Mouse (Mus musculus): ENCODE data around the gene Pbx4. TPM values are rescaled to one million over a fixed set of nuclear protein-coding genes. Genes with fewer than 3 reads are reported as not detected.

The Pbx4 gene
- polyA plus RNA-seq (2015; fragmentation: Nextera tagmentation; extraction: Ambion mirVana): 90.4 and 95.0 TPM in 2 replicates

DNA sequence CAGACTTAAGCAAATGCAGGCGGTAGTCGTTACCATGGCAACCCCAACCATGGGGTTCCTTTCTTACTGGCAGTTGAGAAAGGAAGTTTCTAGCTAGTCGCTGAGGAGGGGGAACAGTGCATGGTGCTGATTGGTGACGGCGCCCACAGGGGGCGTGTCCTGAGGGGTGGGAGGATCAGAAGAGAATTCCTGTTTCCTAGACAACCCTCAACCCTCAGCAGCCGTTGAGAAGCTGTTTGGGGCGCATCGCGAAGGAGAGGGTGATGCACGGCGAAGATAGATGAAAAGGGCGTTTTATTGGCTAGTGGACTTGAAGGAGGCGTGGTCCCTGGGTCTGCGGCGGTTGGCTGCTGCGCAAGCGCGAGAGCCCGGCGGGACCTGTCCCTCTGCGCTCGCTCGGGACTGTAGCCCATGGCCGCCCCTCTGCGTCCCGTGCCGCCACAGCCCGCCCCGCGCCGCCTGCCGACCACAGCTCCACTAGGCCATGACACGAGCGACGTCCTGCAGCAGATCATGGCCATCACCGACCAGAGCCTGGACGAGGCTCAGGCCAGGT lies at the start of gene Pbx4:
Gene Pbx4, plus strand, starts transcription at position 194 of the 556 bp plus-strand sequence.

DNA sequence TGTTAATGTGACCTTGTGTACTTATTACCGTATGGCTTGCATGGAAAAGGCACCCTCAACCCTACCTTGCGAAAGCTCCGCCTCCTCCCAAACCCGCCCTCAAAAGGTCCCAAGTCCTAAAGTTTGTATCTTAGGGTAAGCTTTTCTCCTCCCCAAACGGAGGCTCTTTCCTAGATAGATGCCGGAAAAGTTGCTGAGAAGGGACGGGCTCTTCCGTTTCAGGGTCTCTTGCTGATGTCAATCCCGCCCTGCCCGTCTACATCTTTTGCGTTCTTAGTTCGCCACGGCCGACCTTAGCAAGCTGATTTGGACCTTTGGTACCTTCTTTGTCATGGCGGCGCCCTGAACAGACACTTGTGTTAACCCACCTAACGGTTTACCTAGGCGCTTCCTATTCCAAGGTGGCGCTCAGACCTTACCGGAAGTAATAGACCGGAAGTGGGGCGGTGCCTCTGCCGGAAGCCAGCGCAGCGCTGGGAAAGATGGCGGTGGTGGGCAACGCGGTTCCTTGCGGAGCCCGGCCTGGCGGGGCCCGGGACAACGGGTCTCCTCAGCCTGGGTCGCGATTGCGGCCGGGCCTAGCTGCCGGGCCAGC lies 41.4 kb upstream of the Pbx4 start, which contains the start of the genes Atp13a1 and Zfp866:
Gene Atp13a1, plus strand, starts transcription at position 391 of the 595 bp plus-strand sequence.
Gene Zfp866, minus strand, starts transcription at position 406 of the 595 bp plus-strand sequence.

GRCm38 (mm10) chr8:69808094-69808863 lies 24.0 kb upstream of the Pbx4 start, which contains the start of gene Gmip:
Gmip (plus strand) TSS chr8:69808679.

GRCm38 (mm10) chr8:69822386-69823191 lies 9.7 kb upstream of the Pbx4 start, which contains the start of gene Lpar2:
Lpar2 (plus strand) TSS chr8:69822429.

DNA sequence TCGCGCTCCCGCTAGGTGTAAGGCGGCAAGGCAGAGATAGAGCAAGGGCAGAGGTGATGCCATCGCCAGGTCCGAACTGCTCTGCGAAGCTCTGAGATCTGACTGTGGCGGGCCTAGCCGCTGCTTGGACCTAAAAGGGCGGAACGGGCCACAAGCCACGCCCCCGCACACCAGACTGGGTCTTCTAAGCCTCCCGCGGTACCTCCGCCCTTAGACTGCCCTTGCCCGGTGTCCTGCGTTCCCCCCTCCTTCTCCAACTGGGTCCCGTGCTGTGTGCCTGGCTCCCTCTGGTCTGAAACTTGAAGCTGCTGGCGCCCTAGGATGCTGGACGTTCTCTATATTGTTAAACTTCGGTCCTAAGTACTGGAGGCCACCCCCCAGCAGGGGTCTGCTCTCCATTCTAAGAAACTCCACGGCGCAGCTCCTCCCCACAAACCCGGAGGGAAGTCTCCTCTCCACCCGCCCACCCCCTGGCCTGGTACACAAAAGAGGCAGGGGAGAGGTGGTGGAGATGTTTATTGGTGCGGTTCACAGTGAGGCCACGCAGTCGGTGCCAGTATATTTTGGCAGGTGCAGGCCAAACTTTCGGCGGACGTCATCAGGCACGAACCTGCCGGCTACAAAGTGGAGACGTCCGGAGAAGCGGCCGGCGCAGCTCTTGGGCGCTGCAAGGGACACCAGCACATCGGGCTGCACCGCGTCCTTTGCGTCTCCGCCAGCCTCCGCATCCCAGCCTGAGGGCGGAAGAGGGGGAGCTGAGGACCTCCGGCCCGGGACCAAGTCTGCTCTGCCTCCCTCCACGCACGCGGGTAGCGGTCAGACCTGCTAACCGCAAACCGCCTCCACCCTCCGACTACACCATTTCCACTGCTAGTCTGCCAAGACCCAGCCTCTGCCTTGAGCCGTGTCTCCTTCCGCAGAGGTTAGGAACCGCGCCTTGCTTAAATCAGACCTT lies 55.3 kb downstream of the Pbx4 start, which contains the start of gene Cilp2:
Gene Cilp2, minus strand, starts transcription at position 399 of the 955 bp plus-strand sequence.

GRCm38 (mm10) chr8:69902163-69903062 lies 70.1 kb downstream of the Pbx4 start, which contains the start of the genes Tssk6, Ndufa13 and Yjefn3:
Tssk6 (plus strand) TSS chr8:69902184.
Ndufa13 (minus strand) TSS chr8:69902558.
Yjefn3 (minus strand) TSS chr8:69902712.

Other genes starting within 250 kb of the Pbx4 start
- 20.0 and 22.1 TPM in 2 replicates for gene Zfp868, start 206.9 kb upstream of the Pbx4 start, polyA plus RNA-seq (2015; fragmentation: Nextera tagmentation; extraction: Ambion mirVana)
- gene Zfp964, start 178.0 kb upstream of the Pbx4 start, polyA plus RNA-seq (2015; fragmentation: Nextera tagmentation; extraction: Ambion mirVana): 1.4 and 1.6 TPM in 2 replicates
- gene Zfp869, start 121.8 kb upstream of the Pbx4 start, polyA plus RNA-seq (2015; fragmentation: Nextera tagmentation; extraction: Ambion mirVana): 14.2 and 15.6 TPM in 2 replicates
- 4.6 and 5.6 TPM in 2 replicates for gene Zfp963, start 82.5 kb upstream of the Pbx4 start, polyA plus RNA-seq (2015; fragmentation: Nextera tagmentation; extraction: Ambion mirVana)
- gene Gm20422, start 57.6 kb upstream of the Pbx4 start, polyA plus RNA-seq (2015; fragmentation: Nextera tagmentation; extraction: Ambion mirVana): 0.30 TPM in 1 of 2 replicates, not detected in the other
- 32.8 and 38.9 TPM in 2 replicates for gene Atp13a1, start 41.3 kb upstream of the Pbx4 start, polyA plus RNA-seq (2015; fragmentation: Nextera tagmentation; extraction: Ambion mirVana)
- 21.2 and 23.9 TPM in 2 replicates for gene Zfp866, start 41.3 kb upstream of the Pbx4 start, polyA plus RNA-seq (2015; fragmentation: Nextera tagmentation; extraction: Ambion mirVana)
- gene Gmip, start 23.8 kb upstream of the Pbx4 start, polyA plus RNA-seq (2015; fragmentation: Nextera tagmentation; extraction: Ambion mirVana): 19.8 and 26.2 TPM in 2 replicates
- 0.46 and 0.52 TPM in 2 replicates for gene Lpar2, start 10.1 kb upstream of the Pbx4 start, polyA plus RNA-seq (2015; fragmentation: Nextera tagmentation; extraction: Ambion mirVana)
- gene Cilp2, start 55.2 kb downstream of the Pbx4 start, polyA plus RNA-seq (2015; fragmentation: Nextera tagmentation; extraction: Ambion mirVana): 6.9 and 7.0 TPM in 2 replicates
- 5.1 and 5.5 TPM in 2 replicates for gene Tssk6, start 69.7 kb downstream of the Pbx4 start, polyA plus RNA-seq (2015; fragmentation: Nextera tagmentation; extraction: Ambion mirVana)
- 267 and 290 TPM in 2 replicates for gene Ndufa13, start 70.1 kb downstream of the Pbx4 start, polyA plus RNA-seq (2015; fragmentation: Nextera tagmentation; extraction: Ambion mirVana)
- gene Yjefn3, start 70.2 kb downstream of the Pbx4 start, polyA plus RNA-seq (2015; fragmentation: Nextera tagmentation; extraction: Ambion mirVana): 15.7 and 16.0 TPM in 2 replicates
- gene Gatad2a, start 163.9 kb downstream of the Pbx4 start, polyA plus RNA-seq (2015; fragmentation: Nextera tagmentation; extraction: Ambion mirVana): 21.7 and 22.7 TPM in 2 replicates
- gene Mau2, start 210.2 kb downstream of the Pbx4 start, polyA plus RNA-seq (2015; fragmentation: Nextera tagmentation; extraction: Ambion mirVana): 46.3 and 53.0 TPM in 2 replicates
- 44.5 and 49.6 TPM in 2 replicates for gene Sugp1, start 210.3 kb downstream of the Pbx4 start, polyA plus RNA-seq (2015; fragmentation: Nextera tagmentation; extraction: Ambion mirVana)
- 0.95 and 1.3 TPM in 2 replicates for gene Tm6sf2, start 240.4 kb downstream of the Pbx4 start, polyA plus RNA-seq (2015; fragmentation: Nextera tagmentation; extraction: Ambion mirVana)

Measured in neural tube, postnatal 0 days (tissue).